Mouse (Mus musculus): Measurements from ENCODE around the gene Epn1.
"Not testable (repeated sequence)": the region's sequence is repeated elsewhere in the genome, so short reads cannot be mapped to it uniquely, and the experiment has no call there.

The Epn1 gene

GRCm38 (mm10) chr7:5059421-5059820 is 20.6 kb upstream of the Epn1 start:
- DNase-seq: no peak

DNA sequence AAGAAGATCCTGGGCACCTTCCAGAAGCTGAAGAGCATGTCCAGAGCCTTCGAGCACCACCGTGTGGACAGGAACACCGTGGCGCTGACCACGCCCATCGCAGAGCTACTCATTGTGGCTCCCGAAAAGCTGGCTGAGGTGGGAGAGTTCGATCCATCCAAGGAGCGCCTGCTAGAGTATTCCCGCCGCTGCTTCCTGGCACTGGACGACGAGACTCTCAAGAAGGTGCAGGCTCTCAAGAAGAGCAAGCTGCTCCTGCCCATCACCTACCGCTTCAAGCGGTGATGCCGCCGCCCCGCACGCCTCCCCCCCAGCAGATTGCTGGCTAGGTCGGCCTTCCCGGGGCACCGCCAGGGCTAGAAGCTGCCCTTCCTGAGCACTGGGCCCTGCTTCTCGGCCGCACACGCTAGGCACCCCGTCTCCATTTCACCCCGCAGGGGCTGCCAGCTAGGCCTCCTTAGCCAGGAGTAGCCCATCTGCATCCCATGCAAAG is 19.8 kb upstream of the Epn1 start:
- DNase-seq: peak; percentile 89

- peak; percentile 99 for DNase-seq
Measured at GRCm38 (mm10) chr7:5060944-5061773, 18.9 kb upstream of the Epn1 start.

GRCm38 (mm10) chr7:5061774-5062359 is 18.2 kb upstream of the Epn1 start, which contains the start of gene U2af2:
TSS of gene U2af2 (plus strand) at chr7:5062143.
- DNase-seq: peak; percentile 91

DNA sequence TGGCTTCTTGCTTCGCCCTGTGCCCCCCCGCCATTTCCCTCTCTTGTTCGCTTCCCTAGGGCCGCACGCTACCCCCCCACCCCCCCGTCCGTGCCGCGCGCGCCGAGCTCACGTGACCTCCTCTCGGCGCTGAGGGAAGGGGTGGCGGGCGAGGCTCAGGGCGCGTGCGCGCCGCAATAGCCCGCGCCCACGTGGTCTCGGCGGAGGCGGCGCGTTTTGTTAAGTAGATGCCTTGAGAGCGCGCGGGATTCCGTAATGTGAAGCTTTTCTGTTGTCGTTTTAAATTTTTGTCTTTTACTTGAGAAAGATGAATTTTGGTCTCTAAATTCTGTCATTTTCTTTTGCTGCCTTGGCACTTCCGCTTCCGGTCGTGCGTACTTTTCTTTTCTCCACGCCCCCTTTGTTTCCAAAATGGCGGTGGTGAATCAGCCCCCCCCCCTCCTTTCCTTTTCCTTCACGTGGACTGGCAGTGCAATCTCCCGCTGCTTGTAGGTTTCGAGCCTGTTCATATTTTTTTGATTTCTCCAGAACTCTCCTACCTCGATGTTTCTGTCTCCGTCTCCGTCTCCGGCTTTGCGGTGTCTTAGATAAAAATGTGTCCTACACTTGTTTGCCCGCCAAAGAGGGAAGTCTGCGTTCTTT is 17.6 kb upstream of the Epn1 start:
- peak; percentile 79 for DNase-seq

DNA sequence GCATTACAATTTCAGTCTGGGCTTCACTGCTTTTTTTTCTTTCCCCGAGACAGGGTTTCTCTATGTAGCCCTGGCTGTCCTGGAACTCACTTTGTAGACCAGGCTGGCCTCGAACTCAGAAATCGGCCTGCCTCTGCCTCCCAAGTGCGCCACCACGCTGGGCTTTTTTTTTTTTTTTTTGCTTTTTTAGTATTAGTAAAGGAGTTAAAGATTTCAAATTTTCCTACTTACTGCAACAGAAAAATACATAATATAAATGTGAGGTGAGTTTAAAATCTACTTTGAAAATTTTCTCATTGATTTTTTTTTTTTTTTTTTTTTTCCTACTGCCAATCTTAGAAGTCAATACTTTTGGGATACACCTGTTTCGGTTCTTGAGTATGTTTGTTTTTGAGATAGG is 15.1 kb upstream of the Epn1 start:
- no peak for DNase-seq

GRCm38 (mm10) chr7:5073586-5073985 is 6.4 kb upstream of the Epn1 start:
- no peak for DNase-seq

- DNase-seq: peak; percentile 46
Measured at GRCm38 (mm10) chr7:5074984-5075383, 5.1 kb upstream of the Epn1 start.

GRCm38 (mm10) chr7:5076931-5077330 is 3.1 kb upstream of the Epn1 start:
- no peak for DNase-seq

- not testable (repeated sequence) for DNase-seq
Measured at GRCm38 (mm10) chr7:5079365-5080009, 548 bp upstream of the Epn1 start.

GRCm38 (mm10) chr7:5080815-5081214 is 780 bp downstream of the Epn1 start:
- peak; percentile 28 for DNase-seq

DNA sequence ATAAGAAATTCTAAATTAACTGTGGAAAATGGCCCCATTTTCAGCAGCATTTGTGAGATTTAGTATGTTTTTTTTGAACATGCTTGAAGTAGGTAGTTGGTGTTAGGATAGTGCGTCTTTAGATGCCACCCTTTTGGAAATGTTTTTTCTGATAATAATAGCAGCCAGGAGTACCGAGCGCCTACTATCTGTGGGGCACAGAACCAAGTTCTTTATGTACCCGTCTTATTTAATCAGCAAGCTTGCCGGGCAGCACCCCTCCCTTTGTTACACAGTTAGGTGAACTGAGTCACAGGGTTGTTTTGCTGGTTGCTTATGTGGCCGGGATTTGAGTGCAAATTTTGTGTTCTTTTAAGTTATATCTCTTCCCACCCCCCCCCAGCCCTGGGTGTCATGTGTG is 1.2 kb downstream of the Epn1 start:
- no peak for DNase-seq

DNA sequence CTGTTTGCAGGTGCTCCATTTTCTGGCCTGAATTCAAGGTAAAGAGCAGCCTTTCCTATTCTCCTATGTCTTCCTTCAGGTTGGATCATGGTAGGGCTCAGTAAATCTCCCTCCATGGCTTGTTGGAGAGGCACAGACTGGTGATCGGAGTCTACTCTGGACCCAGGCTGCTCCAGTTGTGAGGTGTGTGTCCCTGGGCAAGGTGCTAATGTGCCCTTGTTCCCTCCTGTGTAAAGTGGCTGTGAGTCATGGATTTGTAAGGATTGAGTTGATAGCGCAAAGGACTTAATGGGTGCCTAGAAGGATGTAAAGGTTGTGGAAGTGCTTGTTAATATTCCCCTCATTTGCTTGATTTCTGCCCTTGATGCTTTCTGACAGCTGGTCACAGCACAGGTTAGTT is 1.9 kb downstream of the Epn1 start:
- no peak for DNase-seq

GRCm38 (mm10) chr7:5083325-5084105 is 3.5 kb downstream of the Epn1 start:
- DNase-seq: peak; percentile 84

GRCm38 (mm10) chr7:5085512-5085911 is 5.5 kb downstream of the Epn1 start:
- no peak for DNase-seq

DNA sequence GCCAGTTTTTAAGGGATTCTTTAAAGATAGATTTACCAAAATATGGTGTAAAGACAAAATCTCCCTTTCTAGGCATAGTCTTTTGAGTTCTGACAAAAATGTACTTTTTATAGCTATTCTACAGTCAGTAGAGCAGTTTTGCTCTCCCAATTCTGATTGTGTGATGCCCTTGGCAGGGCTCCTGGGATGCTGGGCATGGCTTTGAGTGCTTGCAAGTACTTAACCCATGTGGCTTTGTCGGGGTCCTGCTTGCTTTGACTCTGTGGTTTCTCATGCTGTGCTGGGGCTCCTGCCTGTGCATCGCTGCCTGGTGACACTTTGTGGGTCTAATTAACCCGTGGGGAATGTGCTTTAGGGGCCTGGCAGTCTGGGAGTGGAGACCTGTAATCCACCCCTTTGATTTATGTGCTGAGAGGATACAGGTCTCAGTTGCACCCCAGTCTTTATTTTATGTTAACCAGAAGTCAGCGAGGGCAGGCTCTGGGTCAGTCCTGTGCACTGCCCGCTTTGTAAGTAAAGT is 6.9 kb downstream of the Epn1 start:
- no peak for DNase-seq

DNA sequence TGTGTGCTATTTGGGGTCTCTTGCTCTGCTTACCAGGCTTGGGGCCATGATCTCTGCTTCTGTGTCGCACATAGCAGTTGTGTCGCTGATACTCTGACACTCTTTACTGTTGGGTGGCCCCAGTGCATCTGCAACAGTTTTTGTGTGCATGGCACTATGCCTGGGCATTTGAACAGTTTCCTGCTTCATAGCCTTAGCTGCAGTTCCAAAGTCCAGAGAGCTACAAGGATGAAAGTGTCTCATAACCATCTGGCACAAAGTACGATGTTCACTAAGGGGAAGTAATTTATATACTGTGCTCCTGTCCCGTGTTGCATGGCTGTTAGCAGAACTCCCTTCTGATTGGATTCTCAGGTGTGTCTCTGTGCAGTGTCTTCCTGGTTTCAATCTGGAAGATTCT is 7.9 kb downstream of the Epn1 start:
- peak; percentile 80 for DNase-seq

- DNase-seq: no peak
Measured at GRCm38 (mm10) chr7:5089853-5090252, 9.8 kb downstream of the Epn1 start.

DNA sequence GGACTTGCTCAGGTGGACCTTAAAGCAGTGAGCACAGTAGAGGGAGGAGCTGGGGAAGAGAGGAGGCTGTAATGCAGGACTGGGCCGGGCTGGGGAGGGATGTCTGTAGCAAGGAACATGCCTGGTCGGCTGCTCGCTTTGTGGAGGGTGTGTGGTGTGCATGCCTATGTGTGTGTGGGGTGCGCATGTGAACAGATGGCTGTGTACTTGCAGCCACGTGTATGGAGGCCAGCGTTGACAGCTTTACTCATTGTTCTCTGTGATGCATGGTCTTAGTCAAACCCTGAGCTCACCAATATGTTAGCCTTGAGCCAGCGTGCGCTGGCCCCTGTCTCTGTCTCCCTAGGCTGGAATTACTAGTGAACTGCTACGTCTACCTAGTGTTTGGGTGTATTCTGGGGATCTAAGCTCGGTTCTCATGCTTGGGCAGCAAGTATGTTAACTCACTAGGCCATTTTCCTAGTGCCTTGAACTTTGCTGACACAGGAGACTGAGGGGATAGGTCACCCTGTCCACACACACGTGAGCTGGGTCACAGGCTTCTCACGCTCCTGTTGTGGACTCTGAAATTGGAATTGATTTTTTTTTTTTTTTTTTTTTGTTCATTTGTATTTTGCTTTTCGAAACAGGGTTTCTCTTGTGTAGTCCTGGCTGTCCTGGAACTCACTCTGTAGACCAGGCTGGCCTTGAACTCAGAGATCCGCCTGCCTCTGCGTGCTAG is 11.1 kb downstream of the Epn1 start:
- no peak for DNase-seq

DNA sequence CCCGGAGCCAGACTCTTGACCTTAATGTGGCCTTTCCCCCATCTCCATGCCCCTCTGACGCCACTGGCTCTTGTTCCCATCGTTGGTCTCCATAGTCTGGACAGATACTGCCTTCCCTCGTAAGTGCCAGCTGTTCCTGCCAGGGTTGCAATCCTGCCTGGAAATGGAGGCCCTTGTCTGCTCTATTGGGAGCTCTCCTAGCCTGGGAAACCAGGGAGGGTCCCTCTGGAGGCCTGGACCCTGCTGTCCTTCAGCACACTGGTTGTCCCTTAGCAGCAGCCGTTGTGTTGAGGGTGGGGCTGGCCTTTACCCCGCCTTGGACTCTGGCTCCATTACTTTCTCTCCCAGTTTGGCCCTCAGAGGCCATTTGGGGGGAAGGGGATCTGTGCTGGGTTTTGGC is 12.3 kb downstream of the Epn1 start:
- DNase-seq: no peak

DNA sequence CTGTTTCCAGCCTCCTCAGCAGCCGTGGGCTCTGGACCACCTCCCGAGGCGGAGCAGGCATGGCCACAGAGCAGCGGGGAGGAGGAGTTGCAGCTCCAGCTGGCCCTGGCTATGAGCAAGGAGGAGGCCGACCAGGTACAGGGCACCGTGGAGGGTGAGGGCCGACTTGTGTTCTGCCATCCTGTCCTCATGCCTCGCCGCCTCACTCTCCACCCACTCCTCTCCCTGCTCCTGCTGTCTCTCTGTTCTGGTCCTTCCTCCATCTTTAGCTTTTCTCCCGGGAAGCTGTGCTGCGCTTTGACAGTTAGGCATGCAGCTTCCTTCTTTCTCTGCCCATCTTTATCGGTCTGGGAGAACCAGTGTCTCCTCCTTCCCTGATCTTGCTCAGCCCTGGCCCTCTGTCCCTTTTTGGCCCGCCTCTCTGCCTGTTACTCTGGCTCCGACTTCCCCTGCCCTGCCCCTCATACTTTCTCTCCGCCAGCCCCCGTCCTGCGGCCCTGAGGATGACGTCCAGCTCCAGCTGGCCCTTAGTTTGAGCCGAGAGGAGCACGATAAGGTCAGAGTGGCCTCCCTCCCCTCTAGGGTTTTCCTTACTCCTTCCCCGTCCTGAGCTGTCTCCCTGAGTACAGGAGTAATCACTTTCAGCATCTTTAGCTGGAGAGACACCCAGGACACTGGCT is 12.9 kb downstream of the Epn1 start:
- DNase-seq: no peak

Measured in kidney, adult 9 months (tissue).